8 mouse cellular contexts compared by ENCODE assay signal in the genomic region with DNA sequence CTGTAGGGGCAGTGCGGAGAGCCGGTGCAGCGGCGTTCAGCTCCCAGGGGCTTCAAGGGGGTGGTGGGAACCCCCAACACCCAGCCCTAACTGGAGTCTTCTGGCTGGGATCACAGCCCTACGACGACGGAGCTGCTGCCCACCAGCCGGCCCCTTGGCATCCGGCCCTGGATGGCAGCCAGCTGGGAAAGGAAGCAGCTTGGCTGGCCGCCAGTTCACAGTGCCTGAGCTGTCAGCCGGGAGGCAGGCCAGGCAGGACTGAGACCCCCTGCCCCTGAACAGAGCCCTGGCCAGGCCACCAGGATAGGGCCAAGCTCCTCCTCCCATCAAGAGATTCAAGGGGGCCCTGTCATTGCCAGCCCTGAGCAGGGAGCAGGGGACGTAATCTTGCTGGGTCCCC.
DNase-seq lines count a peak whose midpoint lies in the region; ATAC-seq lines count a peak whose summit lies in the region.

No protein-coding gene starts in this region.

- DNase-seq in hindbrain, embryonic 11.5 days (ENCODE audit: low spot score) = peak; percentile 48
- DNase-seq in hindbrain, embryonic 10.5 days (ENCODE audit: low spot score) = no peak
- DNase-seq in cerebellum, postnatal 14 days = peak; percentile 100
- peak; percentile 87 to 90 for DNase-seq in left cerebral cortex, postnatal 14 days (ENCODE audit: low spot score in 2 of 2)
- peak; percentile 92 for DNase-seq in midbrain, embryonic 14.5 days

- intact Hi-C loops in left cerebral cortex, postnatal 14 days (cut with DNase I) = no loop called here

- 54% methylated on average over 12 of the region's 12 CpGs for WGBS in hindbrain, embryonic 11.5 days
- WGBS in hindbrain, embryonic 10.5 days = 61% methylated on average over 12 of the region's 12 CpGs
- WGBS in intestine, embryonic 16.5 days = 30% methylated on average over 12 of the region's 12 CpGs
- 18% methylated on average over 12 of the region's 12 CpGs for WGBS in midbrain, embryonic 14.5 days
- 21% methylated on average over 12 of the region's 12 CpGs for WGBS in stomach, embryonic 15.5 days

- peak; percentile 38 for ATAC-seq in hindbrain, embryonic 11.5 days (ENCODE audit: low FRiP score)
- ATAC-seq in granulocyte monocyte progenitor cell, adult 5-6 weeks (replicated peaks; ENCODE audit: poor library complexity, severe bottlenecking) = peak; percentile 23; the same call in 1 of the 2 replicates
- ATAC-seq in intestine, embryonic 16.5 days = peak; percentile 58
- peak; percentile 73 for ATAC-seq in midbrain, embryonic 14.5 days (ENCODE audit: low FRiP score, low TSS enrichment)
- ATAC-seq in stomach, embryonic 15.5 days (ENCODE audit: insufficient read depth, low FRiP score, low read depth) = peak; percentile 66; the same call in 1 of the 2 replicates

- H3K9me3 ChIP-seq in hindbrain, embryonic 11.5 days (ENCODE audit: control insufficient read depth, low read length) = no peaks in the 10 kb centered on the region
- H3K9me3 ChIP-seq in hindbrain, embryonic 10.5 days = no peaks in the 10 kb centered on the region
- H3K9me3 ChIP-seq in intestine, embryonic 16.5 days (ENCODE audit: control insufficient read depth, low read length) = no peaks in the 10 kb centered on the region
- H3K9me3 ChIP-seq in midbrain, embryonic 14.5 days (ENCODE audit: control insufficient read depth, low read length) = no peaks in the 10 kb centered on the region
- no peaks in the 10 kb centered on the region for H3K9me3 ChIP-seq in stomach, embryonic 15.5 days

- no peaks in the 10 kb centered on the region for H3K36me3 ChIP-seq in hindbrain, embryonic 11.5 days (ENCODE audit: control insufficient read depth, insufficient read depth, low read length)
- H3K36me3 ChIP-seq in hindbrain, embryonic 10.5 days = no peaks in the 10 kb centered on the region
- no peaks in the 10 kb centered on the region for H3K36me3 ChIP-seq in intestine, embryonic 16.5 days (ENCODE audit: control insufficient read depth, insufficient read depth, low read length)
- no peaks in the 10 kb centered on the region for H3K36me3 ChIP-seq in midbrain, embryonic 14.5 days (ENCODE audit: control insufficient read depth, insufficient read depth, low read length)
- H3K36me3 ChIP-seq in stomach, embryonic 15.5 days = no peaks in the 10 kb centered on the region

- no peak overlapping the region for H3K4me3 ChIP-seq in hindbrain, embryonic 11.5 days (ENCODE audit: low read depth, low read length)
- H3K4me3 ChIP-seq in hindbrain, embryonic 10.5 days = no peak overlapping the region
- no peak overlapping the region for H3K4me3 ChIP-seq in intestine, embryonic 16.5 days (ENCODE audit: low read length)
- no peak overlapping the region for H3K4me3 ChIP-seq in midbrain, embryonic 14.5 days (replicated peaks; ENCODE audit: low read depth, low read length)
- H3K4me3 ChIP-seq in stomach, embryonic 15.5 days (replicated peaks) = no peak overlapping the region

- no peak overlapping the region for H3K9ac ChIP-seq in hindbrain, embryonic 11.5 days (ENCODE audit: low read depth, low read length)
- no peak overlapping the region for H3K9ac ChIP-seq in intestine, embryonic 16.5 days (ENCODE audit: low read depth, low read length)
- no peak overlapping the region for H3K9ac ChIP-seq in midbrain, embryonic 14.5 days (replicated peaks; ENCODE audit: low read length)
- H3K9ac ChIP-seq in stomach, embryonic 15.5 days = no peak overlapping the region

- H3K4me2 ChIP-seq in hindbrain, embryonic 11.5 days (replicated peaks; ENCODE audit: low read depth, low read length) = no peak overlapping the region
- no peak overlapping the region for H3K4me2 ChIP-seq in intestine, embryonic 16.5 days (ENCODE audit: low read depth, low read length)
- peak overlapping the region; percentile 16; the same call in 1 of the 2 replicates for H3K4me2 ChIP-seq in midbrain, embryonic 14.5 days (ENCODE audit: low read length)
- H3K4me2 ChIP-seq in stomach, embryonic 15.5 days = peak overlapping the region; percentile 25

- peaks cover 31% of the 10 kb centered on the region for H3K4me1 ChIP-seq in hindbrain, embryonic 11.5 days (replicated peaks; ENCODE audit: control insufficient read depth, insufficient read depth, low read length)
- peaks cover 82% of the 10 kb centered on the region for H3K4me1 ChIP-seq in hindbrain, embryonic 10.5 days (replicated peaks)
- peaks cover 63% of the 10 kb centered on the region for H3K4me1 ChIP-seq in intestine, embryonic 16.5 days (ENCODE audit: control insufficient read depth, insufficient read depth, low read length)
- H3K4me1 ChIP-seq in midbrain, embryonic 14.5 days (ENCODE audit: control insufficient read depth, insufficient read depth, low read length) = peaks cover 89% of the 10 kb centered on the region
- H3K4me1 ChIP-seq in stomach, embryonic 15.5 days = peaks cover 75% of the 10 kb centered on the region

- H3K27me3 ChIP-seq in hindbrain, embryonic 11.5 days (ENCODE audit: control insufficient read depth, insufficient read depth, low read length) = peaks cover 22% of the 10 kb centered on the region
- H3K27me3 ChIP-seq in hindbrain, embryonic 10.5 days (ENCODE audit: insufficient read depth, poor library complexity, severe bottlenecking) = peaks cover 96% of the 10 kb centered on the region
- H3K27me3 ChIP-seq in intestine, embryonic 16.5 days (replicated peaks; ENCODE audit: control insufficient read depth, insufficient read depth, low read length) = no peaks in the 10 kb centered on the region
- no peaks in the 10 kb centered on the region for H3K27me3 ChIP-seq in midbrain, embryonic 14.5 days (ENCODE audit: control insufficient read depth, insufficient read depth, low read length)
- H3K27me3 ChIP-seq in stomach, embryonic 15.5 days (replicated peaks) = no peaks in the 10 kb centered on the region

- H3K27ac ChIP-seq in hindbrain, embryonic 11.5 days (ENCODE audit: low read depth, low read length) = no peak overlapping the region
- no peak overlapping the region for H3K27ac ChIP-seq in hindbrain, embryonic 10.5 days
- H3K27ac ChIP-seq in intestine, embryonic 16.5 days (ENCODE audit: low read length) = no peak overlapping the region
- peak overlapping the region; percentile 79 for H3K27ac ChIP-seq in midbrain, embryonic 14.5 days (replicated peaks; ENCODE audit: low read depth, low read length)
- H3K27ac ChIP-seq in stomach, embryonic 15.5 days = peak overlapping the region; percentile 55

Comparison
In these comparisons a context has a peak if more than half of its experiments do, and no peak if none do; other contexts are left out.
1. ATAC-seq: peak in every context shown above with its lines; median percentile 73 in midbrain, embryonic 14.5 days; 66 in stomach, embryonic 15.5 days; 58 in intestine, embryonic 16.5 days; 38 in hindbrain, embryonic 11.5 days; 23 in granulocyte monocyte progenitor cell, adult 5-6 weeks.
2. H3K27ac ChIP-seq: peak in midbrain, embryonic 14.5 days (single experiment) and stomach, embryonic 15.5 days (single experiment); none in hindbrain, embryonic 11.5 days (single experiment), hindbrain, embryonic 10.5 days (single experiment) and intestine, embryonic 16.5 days (single experiment).
3. H3K4me2 ChIP-seq: peak in midbrain, embryonic 14.5 days (single experiment) and stomach, embryonic 15.5 days (single experiment); none in hindbrain, embryonic 11.5 days (single experiment) and intestine, embryonic 16.5 days (single experiment).